Mouse (Mus musculus) adrenal gland, postnatal 10 days (tissue): ENCODE results near the gene Slc12a8. TPM values are rescaled to one million over a fixed set of nuclear protein-coding genes. Genes with fewer than 3 reads are reported as not detected.

Experiments
- DNase-seq: peaks from one replicate; pipeline ENCODE4 v3.0.0; 2021; ENCODE audit warnings: mixed read lengths
- total RNA-seq, 2 experiments: library from RNA; stranded (reverse); gene quantifications; 2 replicates each; pipeline ENCODE4 v1.2.3; 2021

Gene Slc12a8
- total RNA-seq, 2 experiments from 2014 or later: 0.63 to 1.3 TPM

- DNase-seq: no peak
These were observed 20.5 kb downstream of the Slc12a8 start for GRCm38 (mm10) chr16:33537499-33538225.

- no peak for DNase-seq
These were observed 27.2 kb downstream of the Slc12a8 start for GRCm38 (mm10) chr16:33544346-33544745.

- DNase-seq: no peak
These were observed 28.4 kb downstream of the Slc12a8 start for GRCm38 (mm10) chr16:33545530-33545929.

GRCm38 (mm10) chr16:33553689-33554342 lies 36.7 kb downstream of the Slc12a8 start:
- DNase-seq: no peak

- DNase-seq: no peak
These were observed 41.0 kb downstream of the Slc12a8 start for GRCm38 (mm10) chr16:33558121-33558520.

- peak; percentile 91 for DNase-seq
These were observed 43.2 kb downstream of the Slc12a8 start for GRCm38 (mm10) chr16:33560281-33560680.

GRCm38 (mm10) chr16:33561308-33562009 lies 44.3 kb downstream of the Slc12a8 start:
- no peak for DNase-seq

- DNase-seq: no peak
These were observed 45.9 kb downstream of the Slc12a8 start for GRCm38 (mm10) chr16:33562874-33563537.

GRCm38 (mm10) chr16:33563538-33564013 lies 46.4 kb downstream of the Slc12a8 start:
- no peak for DNase-seq

- no peak for DNase-seq
These were observed 49.3 kb downstream of the Slc12a8 start for GRCm38 (mm10) chr16:33566467-33566866.

- DNase-seq: no peak
These were observed 50.6 kb downstream of the Slc12a8 start for GRCm38 (mm10) chr16:33567736-33568135.

GRCm38 (mm10) chr16:33568269-33569016 lies 51.3 kb downstream of the Slc12a8 start:
- no peak for DNase-seq

GRCm38 (mm10) chr16:33572646-33573045 lies 55.5 kb downstream of the Slc12a8 start:
- DNase-seq: no peak

GRCm38 (mm10) chr16:33573703-33574102 lies 56.6 kb downstream of the Slc12a8 start:
- DNase-seq: no peak

GRCm38 (mm10) chr16:33575728-33576127 lies 58.6 kb downstream of the Slc12a8 start:
- DNase-seq: no peak

GRCm38 (mm10) chr16:33576271-33577189 lies 59.4 kb downstream of the Slc12a8 start:
- peak; percentile 59 for DNase-seq

- DNase-seq: peak; percentile 55
These were observed 61.3 kb downstream of the Slc12a8 start for GRCm38 (mm10) chr16:33578462-33578861.

- no peak for DNase-seq
These were observed 63.2 kb downstream of the Slc12a8 start for GRCm38 (mm10) chr16:33580331-33580730.

- peak; percentile 47 for DNase-seq
These were observed 63.7 kb downstream of the Slc12a8 start for GRCm38 (mm10) chr16:33580736-33581241.

GRCm38 (mm10) chr16:33581661-33582099 lies 64.6 kb downstream of the Slc12a8 start:
- no peak for DNase-seq
